Mouse (Mus musculus) kidney, adult 2 months (tissue): ENCODE data around the gene Yif1b.

ENCODE experiments used
- CTCF ChIP-seq: fragments of 200-500 bp; conservative IDR thresholded peaks from 2 replicates; pipeline ENCODE4 v1.5.1; 2011; ENCODE audit warnings: low read depth, mild to moderate bottlenecking, control low read depth, low read length, moderate library complexity, mixed read lengths; ENCODE audit not compliant: insufficient read depth, insufficient read length
- POLR2A ChIP-seq: fragments of 200-500 bp; IDR thresholded peaks from one replicate; pipeline ENCODE4 v1.6.1; 2011; ENCODE audit warnings: low read depth, low read length, control low read depth

- TF ChIP-seq POLR2A, result no peak
- TF ChIP-seq CTCF, result no peak
Observed at GRCm38 (mm10) chr7:29293131-29294065, 55.3 kb downstream of the Yif1b start.
